Mouse (Mus musculus) MEL (cell line): ENCODE measurements around the gene Med16. TPM values are rescaled to one million over a fixed set of nuclear protein-coding genes. Genes with fewer than 3 reads are reported as not detected.
A peak's percentile ranks its signal among the peaks of the same experiment; 100 is the strongest.

ENCODE experiments used
- DNase-seq: peaks from one replicate; pipeline ENCODE4 v3.0.0; 2011; ENCODE audit warnings: low read depth, low spot score
- H3K27ac ChIP-seq: 2 replicates; pipeline ENCODE4 v1.5.1; 2012; ENCODE audit warnings: low read depth, mild to moderate bottlenecking, control low read depth, low read length, moderate library complexity; ENCODE audit not compliant: control insufficient read depth
- H3K27me3 ChIP-seq, 2 experiments: fragments of 150-350 bp in 1 of 2; sonication (generic) in 1 of 2; 2 replicates each; pipeline ENCODE4 v1.6.1; 2012; ENCODE audit warnings: low read length in 2 of 2, mild to moderate bottlenecking in 2 of 2, improper control_type of control experiment in 1 of 2, moderate library complexity in 1 of 2; ENCODE audit not compliant: insufficient read depth in 2 of 2, control insufficient read depth in 1 of 2
- H3K36me3 ChIP-seq, 2 experiments: 2 replicates each; pipeline ENCODE4 v1.6.1; 2012 to 2014; ENCODE audit warnings: low read length in 2 of 2, improper control_type of control experiment in 1 of 2, inconsistent platforms in 1 of 2, mild to moderate bottlenecking in 1 of 2; ENCODE audit not compliant: insufficient read depth in 2 of 2, control insufficient read depth in 1 of 2
- H3K4me1 ChIP-seq, 2 experiments: fragments of 150-350 bp in 1 of 2; sonication (generic) in 1 of 2; 2 replicates each; pipeline ENCODE4 v1.6.1; 2012; ENCODE audit warnings: low read length in 2 of 2, improper control_type of control experiment in 1 of 2, mild to moderate bottlenecking in 1 of 2; ENCODE audit not compliant: insufficient read depth in 2 of 2, control insufficient read depth in 1 of 2
- H3K4me3 ChIP-seq, 2 experiments: fragments of 150-350 bp in 1 of 2; sonication (generic) in 1 of 2; 2 replicates each; pipeline ENCODE4 v1.5.1; 2012; ENCODE audit warnings: low read depth in 2 of 2, low read length in 2 of 2, mild to moderate bottlenecking in 2 of 2, moderate library complexity in 2 of 2, control low read depth in 1 of 2, improper control_type of control experiment in 1 of 2; ENCODE audit not compliant: control insufficient read depth in 1 of 2, insufficient read depth in 1 of 2
- H3K79me2 ChIP-seq: 2 replicates; pipeline ENCODE4 v1.6.1; 2012; ENCODE audit warnings: mild to moderate bottlenecking, low read length, moderate library complexity; ENCODE audit not compliant: control insufficient read depth, poor library complexity, insufficient read depth
- H3K9ac ChIP-seq: 2 replicates; pipeline ENCODE4 v1.6.1; 2012; ENCODE audit warnings: low read depth, mild to moderate bottlenecking, control low read depth, low read length, moderate library complexity; ENCODE audit not compliant: control insufficient read depth, poor library complexity, severe bottlenecking
- H3K9me3 ChIP-seq: fragments of 150-350 bp; sonication (generic); replicated peaks from 2 replicates; pipeline ENCODE4 v1.6.1; 2012; ENCODE audit warnings: mild to moderate bottlenecking, low read length, improper control_type of control experiment, moderate library complexity; ENCODE audit not compliant: insufficient read depth
- BHLHE40 ChIP-seq: IDR thresholded peaks from 2 replicates; pipeline ENCODE4 v1.6.1; 2012; ENCODE audit warnings: low read depth, mild to moderate bottlenecking, inconsistent platforms, low read length, improper control_type of control experiment, borderline replicate concordance
- CHD2 ChIP-seq: IDR thresholded peaks from 2 replicates; pipeline ENCODE4 v1.6.1; 2011; ENCODE audit warnings: low read length, improper control_type of control experiment
- CTCF ChIP-seq, 3 experiments: IDR thresholded peaks in 2 of 3; conservative IDR thresholded peaks in 1 of 3; 2 replicates each; pipeline ENCODE4 v1.5.1; 2011 to 2012; ENCODE audit warnings: low read length in 3 of 3, low read depth in 2 of 3, mild to moderate bottlenecking in 2 of 3, improper control_type of control experiment in 1 of 3, inconsistent platforms in 1 of 3, mixed read lengths in 1 of 3, moderate library complexity in 1 of 3; ENCODE audit not compliant: control insufficient read depth in 1 of 3, insufficient read depth in 1 of 3, poor library complexity in 1 of 3, severe bottlenecking in 1 of 3
- E2F4 ChIP-seq: IDR thresholded peaks from 2 replicates; pipeline ENCODE4 v1.6.1; 2011; ENCODE audit warnings: low read depth, low read length, improper control_type of control experiment, borderline replicate concordance
- EP300 ChIP-seq, 2 experiments: IDR thresholded peaks; 2 replicates each; pipeline ENCODE4 v1.6.1; 2011; ENCODE audit warnings: improper control_type of control experiment in 2 of 2, low read length in 2 of 2, low read depth in 1 of 2, mild to moderate bottlenecking in 1 of 2
- ETS1 ChIP-seq: IDR thresholded peaks from 2 replicates; pipeline ENCODE4 v1.6.1; 2012; ENCODE audit warnings: low read depth, mild to moderate bottlenecking, inconsistent platforms, low read length, improper control_type of control experiment, moderate library complexity
- GABPA ChIP-seq: IDR thresholded peaks from 2 replicates; pipeline ENCODE4 v1.6.1; 2012; ENCODE audit warnings: low read depth, mild to moderate bottlenecking, inconsistent platforms, low read length, improper control_type of control experiment, moderate library complexity
- GATA1 ChIP-seq: IDR thresholded peaks from 2 replicates; pipeline ENCODE4 v1.6.1; 2011; ENCODE audit warnings: low read depth, low read length, improper control_type of control experiment
- JUND ChIP-seq: IDR thresholded peaks from 2 replicates; pipeline ENCODE4 v1.6.1; 2011; ENCODE audit warnings: low read depth, mild to moderate bottlenecking, improper control_type of control experiment, low read length
- KAT2A ChIP-seq: conservative IDR thresholded peaks from 2 replicates; pipeline ENCODE4 v1.6.1; 2012; ENCODE audit warnings: low read depth, low read length, improper control_type of control experiment, inconsistent platforms
- MAX ChIP-seq: IDR thresholded peaks from 2 replicates; pipeline ENCODE4 v1.6.1; 2011; ENCODE audit warnings: low read length, improper control_type of control experiment
- MAZ ChIP-seq: IDR thresholded peaks from 2 replicates; pipeline ENCODE4 v1.6.1; 2012; ENCODE audit warnings: low read depth, mild to moderate bottlenecking, inconsistent platforms, low read length, improper control_type of control experiment
- MXI1 ChIP-seq: IDR thresholded peaks from 2 replicates; pipeline ENCODE4 v1.6.1; 2011; ENCODE audit warnings: mild to moderate bottlenecking, low read depth, low read length, improper control_type of control experiment
- MYB ChIP-seq: IDR thresholded peaks from 2 replicates; pipeline ENCODE4 v1.6.1; 2011; ENCODE audit warnings: mild to moderate bottlenecking, low read depth, low read length, improper control_type of control experiment
- NELFE ChIP-seq: IDR thresholded peaks from 2 replicates; pipeline ENCODE4 v1.6.1; 2011; ENCODE audit warnings: low read depth, low read length, improper control_type of control experiment
- NRF1 ChIP-seq: IDR thresholded peaks from 2 replicates; pipeline ENCODE4 v1.6.1; 2014; ENCODE audit warnings: low read depth, mild to moderate bottlenecking, inconsistent platforms, low read length, improper control_type of control experiment, moderate library complexity; ENCODE audit not compliant: poor library complexity, insufficient read depth, severe bottlenecking
- POLR2A ChIP-seq, 2 experiments: IDR thresholded peaks; 2 replicates each; pipeline ENCODE4 v1.6.1; 2011 to 2012; ENCODE audit warnings: low read length in 2 of 2, mild to moderate bottlenecking in 2 of 2, control low read depth in 1 of 2, improper control_type of control experiment in 1 of 2, low read depth in 1 of 2, moderate library complexity in 1 of 2; ENCODE audit not compliant: control insufficient read depth in 1 of 2, insufficient read depth in 1 of 2, poor library complexity in 1 of 2
- POLR2AphosphoS5 ChIP-seq: IDR thresholded peaks from 2 replicates; pipeline ENCODE4 v1.6.1; 2012; ENCODE audit warnings: low read depth, borderline replicate concordance, mild to moderate bottlenecking, inconsistent platforms, low read length, moderate library complexity, mixed read lengths
- RAD21 ChIP-seq: IDR thresholded peaks from 2 replicates; pipeline ENCODE4 v1.6.1; 2011; ENCODE audit warnings: mild to moderate bottlenecking, low read depth, low read length, improper control_type of control experiment
- RCOR1 ChIP-seq: IDR thresholded peaks from 2 replicates; pipeline ENCODE4 v1.6.1; 2012; ENCODE audit warnings: low read depth, mild to moderate bottlenecking, inconsistent platforms, low read length, improper control_type of control experiment
- SMC3 ChIP-seq: IDR thresholded peaks from 2 replicates; pipeline ENCODE4 v1.6.1; 2011; ENCODE audit warnings: low read depth, low read length, improper control_type of control experiment
- TAL1 ChIP-seq: IDR thresholded peaks from 2 replicates; pipeline ENCODE4 v1.6.1; 2012; ENCODE audit warnings: mild to moderate bottlenecking, inconsistent platforms, low read length, moderate library complexity, mixed read lengths
- TBP ChIP-seq: IDR thresholded peaks from 2 replicates; pipeline ENCODE4 v1.8.0; 2011; ENCODE audit warnings: low read depth, low read length, improper control_type of control experiment
- TCF12 ChIP-seq: IDR thresholded peaks from 2 replicates; pipeline ENCODE4 v1.6.1; 2014; ENCODE audit warnings: low read depth, mild to moderate bottlenecking, inconsistent platforms, low read length, improper control_type of control experiment, moderate library complexity
- UBTF ChIP-seq: IDR thresholded peaks from 2 replicates; pipeline ENCODE4 v1.6.1; 2012; ENCODE audit warnings: low read depth, mild to moderate bottlenecking, inconsistent platforms, low read length, improper control_type of control experiment, moderate library complexity, borderline replicate concordance; ENCODE audit not compliant: insufficient read depth
- USF1 ChIP-seq: IDR thresholded peaks from 2 replicates; pipeline ENCODE4 v1.6.1; 2014; ENCODE audit warnings: low read depth, mild to moderate bottlenecking, inconsistent platforms, low read length, improper control_type of control experiment, moderate library complexity
- USF2 ChIP-seq, 2 experiments: IDR thresholded peaks; 2 replicates each; pipeline ENCODE4 v1.6.1; 2011 to 2012; ENCODE audit warnings: improper control_type of control experiment in 2 of 2, low read length in 2 of 2, borderline replicate concordance in 1 of 2, inconsistent platforms in 1 of 2, low read depth in 1 of 2, mild to moderate bottlenecking in 1 of 2; ENCODE audit not compliant: insufficient read depth in 1 of 2
- ZC3H11A ChIP-seq: IDR thresholded peaks from 2 replicates; pipeline ENCODE4 v1.6.1; 2012; ENCODE audit warnings: low read depth, mild to moderate bottlenecking, inconsistent platforms, low read length, improper control_type of control experiment
- ZNF384 ChIP-seq: IDR thresholded peaks from 2 replicates; pipeline ENCODE4 v1.6.1; 2012; ENCODE audit warnings: low read depth, mild to moderate bottlenecking, inconsistent platforms, low read length, improper control_type of control experiment
- polyA plus RNA-seq, 2 experiments: library from polyadenylated mRNA; stranded (reverse) in 1 of 2; unstranded in 1 of 2; fragments of >175 nt in 1 of 2; fragments of >200 nt in 1 of 2; gene quantifications; 2 replicates each; pipeline versions ENCODE4 v1.2.1 to v1.2.4; 2012; ENCODE audit warnings: low replicate concordance in 2 of 2, low read depth in 1 of 2; ENCODE audit not compliant: insufficient read length in 2 of 2, insufficient read depth in 1 of 2, missing spikeins in 1 of 2
- total RNA-seq: library from RNA; depleted of rRNA; stranded (reverse); fragments of 300-350 nt; gene quantifications from 2 replicates; pipeline ENCODE4 v1.2.3, GENCODE M21; 2012

The Med16 gene
- total and polyA plus RNA-seq, 3 experiments: 17.3 to 41.2 TPM; not detected in 1

DNA sequence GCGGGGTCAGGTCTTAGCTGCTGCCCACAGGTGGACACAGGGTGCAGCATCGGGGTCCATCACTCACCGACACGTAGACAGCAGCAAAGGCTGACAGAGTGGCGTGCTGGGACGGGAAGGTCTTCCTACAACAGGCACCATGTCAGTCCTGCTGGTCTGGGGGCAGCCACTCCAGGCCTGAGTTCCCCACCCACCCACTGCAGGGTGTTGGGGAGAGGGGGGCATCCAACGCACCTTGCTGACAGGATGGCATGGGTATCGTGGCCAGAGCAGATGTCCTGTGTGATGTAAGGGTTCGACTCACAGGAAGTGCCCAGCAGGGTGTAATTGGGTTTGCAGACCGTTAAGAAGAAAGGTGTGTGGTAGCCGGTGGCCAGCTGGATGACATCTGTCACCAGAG lies 42.1 kb downstream of the Med16 start:
- H3K36me3 ChIP-seq: peaks cover 0 to 6% of the 10 kb centered on the region in 2 experiments; a peak in 2 of 4 replicates
- no peak overlapping the region for H3K9ac ChIP-seq
- no peak for DNase-seq
- no peaks in the 10 kb centered on the region for H3K4me1 ChIP-seq
- TF ChIP-seq KAT2A (no peak), POLR2AphosphoS5 (no peak), EP300 (IDR thresholded peaks at IDR 0.05; ENCODE audit: low read depth in 1 of 2, low read length in 2 of 2) (no peak), CTCF (IDR thresholded peaks at IDR 0.05 in 2 of 3, conservative IDR thresholded peaks at IDR 0.05 in 1 of 3; ENCODE audit: control insufficient read depth in 1 of 3, insufficient read depth in 1 of 3, low read depth in 2 of 3, low read length in 3 of 3, poor library complexity in 1 of 3, severe bottlenecking in 1 of 3) (no peak), USF1 (no peak), MAX (no peak), NELFE (no peak), JUND (no peak), BHLHE40 (no peak), MYB (no peak), UBTF (no peak), SMC3 (no peak), ZC3H11A (no peak), ETS1 (no peak), TAL1 (no peak), GATA1 (no peak)
- no peak overlapping the region for H3K4me3 ChIP-seq
- no peaks in the 10 kb centered on the region for H3K27me3 ChIP-seq
- no peaks in the 10 kb centered on the region; the same call in 1 of the 2 replicates for H3K79me2 ChIP-seq
- no peaks in the 10 kb centered on the region for H3K9me3 ChIP-seq
- no peak overlapping the region for H3K27ac ChIP-seq

DNA sequence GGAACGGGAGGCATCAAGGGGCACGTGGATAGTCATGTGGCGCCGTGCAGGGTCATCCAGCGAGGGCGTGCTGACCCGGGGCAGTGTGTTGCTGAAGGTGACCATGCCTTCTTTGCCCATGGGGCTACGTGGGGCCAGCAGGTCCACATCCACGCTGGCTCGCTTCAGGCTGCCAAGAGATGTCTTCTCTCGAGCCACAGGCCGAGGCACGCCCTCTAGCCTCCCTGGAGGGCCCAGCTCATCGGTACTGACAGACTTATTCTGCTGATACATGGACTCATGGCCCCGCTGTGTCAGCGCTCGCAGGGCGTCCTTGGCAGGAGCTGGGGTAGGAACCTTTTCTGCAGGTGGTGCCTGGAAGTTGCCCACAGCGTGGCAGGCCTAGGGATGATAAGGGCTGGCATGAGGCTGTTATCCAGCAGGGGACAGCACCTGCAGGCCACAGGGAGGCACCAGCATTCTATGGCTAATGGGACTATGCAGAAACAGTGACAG lies 42.9 kb downstream of the Med16 start:
- no peaks in the 10 kb centered on the region; the same call in 1 of the 2 replicates for H3K79me2 ChIP-seq
- no peaks in the 10 kb centered on the region for H3K4me1 ChIP-seq
- H3K36me3 ChIP-seq: peaks cover 0 to 9% of the 10 kb centered on the region in 2 experiments; a peak in 2 of 4 replicates
- H3K27me3 ChIP-seq: no peaks in the 10 kb centered on the region
- no peak for DNase-seq
- H3K27ac ChIP-seq: no peak overlapping the region
- TF ChIP-seq POLR2AphosphoS5: no peak
- no peak for TF ChIP-seq MYB
- TF ChIP-seq GABPA: no peak
- no peak for TF ChIP-seq TCF12
- TF ChIP-seq POLR2A (IDR thresholded peaks at IDR 0.05; ENCODE audit: control insufficient read depth in 1 of 2, insufficient read depth in 1 of 2, low read depth in 1 of 2, low read length in 2 of 2, poor library complexity in 1 of 2): 0 out of 4 replicates have a peak, but pooled peaks of 1 of the 2 experiments have one; percentile 10
- TF ChIP-seq CTCF (IDR thresholded peaks at IDR 0.05 in 2 of 3, conservative IDR thresholded peaks at IDR 0.05 in 1 of 3; ENCODE audit: control insufficient read depth in 1 of 3, insufficient read depth in 1 of 3, low read depth in 2 of 3, low read length in 3 of 3, poor library complexity in 1 of 3, severe bottlenecking in 1 of 3): peak; percentile 29 to 40 (median 34)
- peak; percentile 44 for TF ChIP-seq SMC3
- no peak for TF ChIP-seq MAZ
- TF ChIP-seq TBP: no peak
- peak; percentile 34 for TF ChIP-seq RAD21
- TF ChIP-seq CHD2: no peak
- no peak for TF ChIP-seq KAT2A
- no peak for TF ChIP-seq USF2 (IDR thresholded peaks at IDR 0.05; ENCODE audit: borderline replicate concordance in 1 of 2, insufficient read depth in 1 of 2, low read depth in 1 of 2, low read length in 2 of 2)
- no peak for TF ChIP-seq ZNF384
- TF ChIP-seq NRF1: no peak
- no peak for TF ChIP-seq GATA1
- no peak for TF ChIP-seq E2F4
- no peak for TF ChIP-seq TAL1
- TF ChIP-seq RCOR1: no peak
- no peak for TF ChIP-seq MXI1
- no peak overlapping the region for H3K4me3 ChIP-seq
- no peaks in the 10 kb centered on the region for H3K9me3 ChIP-seq
- no peak overlapping the region for H3K9ac ChIP-seq
